Mouse (Mus musculus) kidney, postnatal 0 days (tissue): ENCODE data around the gene Ghr. TPM values are rescaled to one million over a fixed set of nuclear protein-coding genes. Genes with fewer than 3 reads are reported as not detected.
A peak's percentile ranks its signal among the peaks of the same experiment; 100 is the strongest.

ENCODE experiments used
- ATAC-seq: fragments of 200-750 bp; cut with Nextera tagmentation; replicated peaks from 2 replicates; pipeline ENCODE4 v1.8.0; 2017; ENCODE audit warnings: low read depth, moderate number of reproducible peaks, moderate TSS enrichment, moderate library complexity; ENCODE audit not compliant: low FRiP score
- DNase-seq: peaks from one replicate; pipeline ENCODE4 v3.0.0-alpha.2; 2016; ENCODE audit warnings: low spot score
- H3K27ac ChIP-seq: fragments of 300-500 bp; sonication (generic); 2 replicates; pipeline ENCODE4 v1.5.1; 2014; ENCODE audit warnings: mild to moderate bottlenecking
- H3K27me3 ChIP-seq: fragments of 300-500 bp; sonication (generic); 2 replicates; pipeline ENCODE4 v1.6.1; 2014; ENCODE audit warnings: low read length, mixed read lengths; ENCODE audit not compliant: insufficient read depth
- H3K36me3 ChIP-seq: fragments of 300-500 bp; sonication (generic); 2 replicates; pipeline ENCODE4 v1.6.1; 2014; ENCODE audit warnings: low read length, mixed read lengths; ENCODE audit not compliant: insufficient read depth
- H3K4me1 ChIP-seq: fragments of 300-500 bp; sonication (generic); replicated peaks from 2 replicates; pipeline ENCODE4 v1.6.1; 2014; ENCODE audit warnings: antibody characterized with exemption, low read length, mixed read lengths; ENCODE audit not compliant: insufficient read depth
- H3K4me2 ChIP-seq: fragments of 300-500 bp; sonication (generic); 2 replicates; pipeline ENCODE4 v1.6.1; 2014; ENCODE audit warnings: mild to moderate bottlenecking, low read length, moderate library complexity, mixed read lengths
- H3K4me3 ChIP-seq: fragments of 300-500 bp; sonication (generic); replicated peaks from 2 replicates; pipeline ENCODE4 v1.5.1; 2014; ENCODE audit warnings: low read depth, low read length
- H3K9ac ChIP-seq: fragments of 300-500 bp; sonication (generic); 2 replicates; pipeline ENCODE4 v1.6.1; 2014; ENCODE audit warnings: low read depth, low read length
- H3K9me3 ChIP-seq: fragments of 300-500 bp; sonication (generic); replicated peaks from 2 replicates; pipeline ENCODE4 v1.6.1; 2016; ENCODE audit warnings: low read length, inconsistent platforms, mixed read lengths
- CTCF ChIP-seq: IDR thresholded peaks from 2 replicates; pipeline ENCODE4 v1.5.1; 2016; ENCODE audit warnings: antibody characterized with exemption, low read depth, mild to moderate bottlenecking, moderate library complexity
- WGBS: fragments of 180-500 bp; shearing (Covaris S2); extraction: QIAGEN DNeasy Blood & Tissue Kit; methylation state at CpG from one replicate; pipeline ENCODE4 v1.1.7; 2014; 5-methylcytosine and 5-hydroxymethylcytosine counted together
- polyA plus RNA-seq: library from polyadenylated mRNA; unstranded; fragments of >200 nt; fragmentation: Nextera tagmentation; extraction: Ambion mirVana; gene quantifications from 2 replicates; pipeline ENCODE4 v1.2.1, GENCODE M21; 2015

The Ghr gene
- polyA plus RNA-seq, 1 experiment from 2014 or later, result 82.6 TPM

DNA sequence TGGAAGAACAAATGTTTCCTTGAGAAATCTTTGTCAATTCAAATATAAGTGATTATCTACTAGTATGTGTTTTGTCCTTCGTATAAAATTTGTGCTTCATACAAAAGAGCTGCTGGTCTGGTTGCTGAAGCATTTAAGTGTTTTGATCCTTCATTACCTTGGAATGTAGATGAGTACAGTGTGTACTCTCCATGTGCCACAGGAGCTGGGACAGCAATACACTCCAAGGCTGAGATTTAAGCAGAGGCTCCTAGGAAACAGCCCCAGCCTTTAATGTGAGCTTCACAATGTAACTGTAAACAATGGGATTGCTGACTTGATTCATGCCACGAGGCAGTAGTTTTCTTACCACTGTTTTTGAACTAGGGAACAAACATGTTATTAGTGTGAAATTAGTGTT lies 251.5 kb downstream of the Ghr start:
- TF ChIP-seq CTCF, result no peak
- DNase-seq, result no peak
- Histone ChIP-seq H3K36me3 (0 out of 2 replicates have a peak, but pooled peaks cover 2% of the 10 kb centered on the region), H3K27ac (no peak overlapping the region), H3K27me3 (no peaks in the 10 kb centered on the region), H3K4me2 (no peak overlapping the region), H3K9ac (no peak overlapping the region), H3K4me3 (no peak overlapping the region), H3K4me1 (no peaks in the 10 kb centered on the region), H3K9me3 (no peaks in the 10 kb centered on the region; the same call in 1 of the 2 replicates)
- 78% methylated on average over 2 of the region's 2 CpGs for WGBS
- no peak for ATAC-seq

GRCm38 (mm10) chr15:3330291-3330690 lies 253.0 kb downstream of the Ghr start:
- DNase-seq (no peak), ATAC-seq (no peak)
- Histone ChIP-seq H3K36me3 (no peaks in the 10 kb centered on the region), H3K27ac (no peak overlapping the region), H3K9ac (no peak overlapping the region), H3K9me3 (no peaks in the 10 kb centered on the region), H3K4me1 (no peaks in the 10 kb centered on the region), H3K4me3 (no peak overlapping the region), H3K27me3 (no peaks in the 10 kb centered on the region), H3K4me2 (no peak overlapping the region)
- WGBS, result 71% methylated on average over 1 of the region's 1 CpGs
- peak; percentile 31; the same call in 1 of the 2 replicates for TF ChIP-seq CTCF

- DNase-seq, result no peak
- H3K4me1 ChIP-seq, result no peaks in the 10 kb centered on the region
- TF ChIP-seq CTCF, result no peak
- H3K9ac ChIP-seq, result no peak overlapping the region
- no peaks in the 10 kb centered on the region for H3K9me3 ChIP-seq
- no peak overlapping the region for H3K4me2 ChIP-seq
- no peaks in the 10 kb centered on the region for H3K27me3 ChIP-seq
- H3K27ac ChIP-seq, result no peak overlapping the region
- peaks cover 10% of the 10 kb centered on the region for H3K36me3 ChIP-seq
- no peak for ATAC-seq
- H3K4me3 ChIP-seq, result no peak overlapping the region
Observed at GRCm38 (mm10) chr15:3323041-3323440, 260.3 kb downstream of the Ghr start.

DNA sequence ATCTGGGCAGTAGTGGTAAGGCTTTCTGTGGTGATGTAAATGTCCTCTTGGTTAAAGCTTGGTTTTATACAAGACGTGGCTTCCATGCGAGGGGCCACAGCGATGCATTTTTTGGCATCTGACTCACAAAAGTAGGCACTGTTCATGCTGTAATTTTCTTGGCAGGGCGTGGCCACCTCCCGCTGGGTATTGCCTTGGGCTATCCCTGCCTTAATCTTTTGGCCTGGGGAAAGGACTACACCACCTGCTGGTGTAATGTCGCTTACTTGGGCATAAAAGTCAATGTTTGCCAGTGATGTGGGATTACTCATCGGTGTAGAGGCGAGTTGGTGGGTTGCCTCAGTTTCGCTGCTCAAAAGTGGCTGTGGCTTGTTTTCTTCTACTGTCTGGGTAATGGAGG lies 263.4 kb downstream of the Ghr start:
- TF ChIP-seq CTCF, result no peak
- no peak for ATAC-seq
- Histone ChIP-seq H3K4me2 (no peak overlapping the region), H3K36me3 (peaks cover 10% of the 10 kb centered on the region), H3K4me1 (no peaks in the 10 kb centered on the region), H3K9me3 (no peaks in the 10 kb centered on the region), H3K27me3 (no peaks in the 10 kb centered on the region), H3K4me3 (no peak overlapping the region), H3K9ac (no peak overlapping the region), H3K27ac (no peak overlapping the region)
- 86% methylated on average over 9 of the region's 9 CpGs for WGBS
- DNase-seq, result no peak

GRCm38 (mm10) chr15:3316617-3317016 lies 266.7 kb downstream of the Ghr start:
- H3K27ac ChIP-seq, result no peak overlapping the region
- H3K27me3 ChIP-seq, result no peaks in the 10 kb centered on the region
- peaks cover 10% of the 10 kb centered on the region for H3K36me3 ChIP-seq
- 70% methylated on average over 2 of the region's 2 CpGs for WGBS
- no peak overlapping the region for H3K4me3 ChIP-seq
- H3K9ac ChIP-seq, result no peak overlapping the region
- TF ChIP-seq CTCF, result no peak
- H3K4me2 ChIP-seq, result no peak overlapping the region
- no peak for DNase-seq
- H3K9me3 ChIP-seq, result no peaks in the 10 kb centered on the region
- no peak for ATAC-seq
- no peaks in the 10 kb centered on the region for H3K4me1 ChIP-seq

- Histone ChIP-seq H3K36me3 (no peaks in the 10 kb centered on the region), H3K9me3 (no peaks in the 10 kb centered on the region), H3K27ac (no peak overlapping the region), H3K4me2 (no peak overlapping the region), H3K9ac (no peak overlapping the region), H3K4me3 (no peak overlapping the region), H3K27me3 (no peaks in the 10 kb centered on the region), H3K4me1 (no peaks in the 10 kb centered on the region)
- no peak for TF ChIP-seq CTCF
- ATAC-seq (no peak), DNase-seq (peak; percentile 27)
Observed at GRCm38 (mm10) chr15:3312937-3313336, 270.4 kb downstream of the Ghr start.

DNA sequence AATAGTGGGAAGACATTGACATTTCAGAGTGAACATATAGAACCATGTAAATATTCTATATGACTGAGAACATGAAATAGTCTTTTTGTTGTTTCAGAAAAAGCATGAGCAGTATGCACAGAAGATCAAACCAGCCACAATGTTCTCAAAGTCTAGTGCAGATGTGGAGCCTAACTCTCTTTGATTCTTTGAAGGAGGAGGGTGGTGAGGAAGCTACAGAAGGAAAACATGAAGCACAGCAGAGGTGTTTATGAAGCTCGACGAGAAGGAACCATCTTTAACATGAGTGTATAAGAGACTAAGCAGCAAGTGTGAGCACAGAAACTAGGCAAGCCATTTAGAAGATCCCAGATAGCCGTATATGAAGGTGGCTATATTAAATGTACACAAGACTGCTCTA lies 273.4 kb downstream of the Ghr start:
- H3K9me3 ChIP-seq, result no peaks in the 10 kb centered on the region
- DNase-seq (no peak), ATAC-seq (no peak)
- no peak for TF ChIP-seq CTCF
- no peak overlapping the region for H3K9ac ChIP-seq
- no peaks in the 10 kb centered on the region for H3K36me3 ChIP-seq
- no peaks in the 10 kb centered on the region for H3K4me1 ChIP-seq
- H3K4me3 ChIP-seq, result no peak overlapping the region
- H3K4me2 ChIP-seq, result no peak overlapping the region
- H3K27ac ChIP-seq, result no peak overlapping the region
- no peaks in the 10 kb centered on the region for H3K27me3 ChIP-seq
- 90% methylated on average over 3 of the region's 3 CpGs for WGBS
